Mouse (Mus musculus): ENCODE data around the gene Defa30.
"Not testable (repeated sequence)": the region's sequence is repeated elsewhere in the genome, so short reads cannot be mapped to it uniquely, and the experiment has no call there.

Gene Defa30

DNA sequence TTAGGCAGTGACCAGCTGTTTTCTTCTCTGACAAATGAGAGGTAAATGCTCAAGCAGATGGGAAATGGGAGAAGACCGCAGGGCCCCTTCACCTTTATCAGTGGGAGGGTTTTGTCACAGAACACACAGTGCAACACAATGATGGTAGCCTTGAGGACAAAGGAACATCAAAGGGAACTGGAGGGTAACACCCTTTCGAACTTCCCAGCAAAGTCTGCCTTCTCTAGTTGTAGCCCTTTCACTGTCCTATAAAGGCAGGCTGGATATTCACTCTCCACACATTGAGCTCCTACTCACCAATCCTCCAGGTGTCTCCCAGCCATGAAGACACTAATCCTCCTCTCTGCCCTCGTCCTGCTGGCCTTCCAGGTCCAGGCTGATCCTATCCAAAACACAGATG lies at the start of gene Defa30:
TSS of gene Defa30 (plus strand) at position 301 of the 400 bp plus-strand sequence.
- not testable (repeated sequence) for DNase-seq

GRCm38 (mm10) chr8:21093106-21093505 lies 41.3 kb upstream of the Defa30 start:
- no peak for DNase-seq

DNA sequence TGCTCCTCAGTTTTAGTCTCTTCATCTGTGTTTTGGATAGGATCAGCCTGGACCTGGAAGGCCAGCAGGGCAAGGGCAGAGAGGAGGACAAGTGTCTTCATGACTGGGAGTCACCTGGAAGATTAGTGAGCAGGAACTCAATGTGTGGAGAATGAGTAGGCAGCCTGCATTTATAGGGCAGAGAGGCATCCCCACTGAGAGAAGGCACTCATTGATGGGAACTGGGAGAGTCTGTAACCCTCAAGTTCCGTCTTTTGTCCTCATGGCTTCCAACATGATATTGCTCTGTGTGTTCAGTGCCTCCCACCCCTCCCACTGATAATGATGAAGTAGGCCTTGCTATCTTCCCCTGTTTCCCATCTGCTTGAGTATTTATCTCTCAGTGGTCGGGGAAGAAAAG lies 38.5 kb upstream of the Defa30 start, which contains the start of gene Gm14851:
TSS of gene Gm14851 (minus strand) at position 101 of the 400 bp plus-strand sequence.
- not testable (repeated sequence) for DNase-seq

- not testable (repeated sequence) for DNase-seq
These were observed 27.5 kb downstream of the Defa30 start, which contains the start of gene Defa22 for GRCm38 (mm10) chr8:21161977-21162376. Gene Defa22 (plus strand): TSS chr8:21162277.

Measured in cerebellum, adult 11-12 months (tissue).